Mouse (Mus musculus) embryonic fibroblast, embryonic 13.5 days (primary cell): ENCODE measurements around the gene Gucy1b2.

Source experiments
- CTCF ChIP-seq: IDR thresholded peaks from 2 replicates; pipeline ENCODE4 v1.5.1; 2011; ENCODE audit warnings: mild to moderate bottlenecking, control low read depth, low read length, moderate library complexity, borderline replicate concordance; ENCODE audit not compliant: insufficient read depth
- POLR2A ChIP-seq: IDR thresholded peaks from 2 replicates; pipeline ENCODE4 v1.6.1; 2011; ENCODE audit warnings: low read depth, mild to moderate bottlenecking, control low read depth, low read length, moderate library complexity

GRCm38 (mm10) chr14:62380606-62381005 is 75.5 kb downstream of the Gucy1b2 start:
- TF ChIP-seq CTCF: no peak
- no peak for TF ChIP-seq POLR2A
